Mouse (Mus musculus): ENCODE data around the gene 4921504E06Rik. TPM values are rescaled to one million over a fixed set of nuclear protein-coding genes. Genes with fewer than 3 reads are reported as not detected.

The 4921504E06Rik gene
- polyA plus RNA-seq, 1 experiment from 2014 or later = not detected

- 5% methylated on average over 7 of the region's 7 CpGs for WGBS
- Histone ChIP-seq H3K36me3 (ENCODE audit: control insufficient read depth, insufficient read depth, low read length) (no peaks in the 10 kb centered on the region), H3K27ac (ENCODE audit: low read length) (no peak overlapping the region), H3K9me3 (ENCODE audit: control insufficient read depth, low read length) (no peaks in the 10 kb centered on the region), H3K4me3 (ENCODE audit: low read length) (no peak overlapping the region), H3K9ac (ENCODE audit: low read length) (no peak overlapping the region), H3K4me2 (ENCODE audit: low read depth, low read length) (no peak overlapping the region), H3K27me3 (ENCODE audit: control insufficient read depth, insufficient read depth, low read depth, low read length) (peaks cover 8% of the 10 kb centered on the region), H3K4me1 (replicated peaks; ENCODE audit: control insufficient read depth, insufficient read depth, low read length) (no peaks in the 10 kb centered on the region)
- no peak; the same call in 1 of the 2 replicates for ATAC-seq (ENCODE audit: low read depth)
Measured at GRCm38 (mm10) chr2:19519768-19520167, 33.9 kb downstream of the 4921504E06Rik start.

- no peaks in the 10 kb centered on the region for H3K4me1 ChIP-seq (replicated peaks; ENCODE audit: control insufficient read depth, insufficient read depth, low read length)
- H3K27me3 ChIP-seq (ENCODE audit: control insufficient read depth, insufficient read depth, low read depth, low read length) = peaks cover 8% of the 10 kb centered on the region
- H3K9me3 ChIP-seq (ENCODE audit: control insufficient read depth, low read length) = no peaks in the 10 kb centered on the region
- no peak overlapping the region for H3K9ac ChIP-seq (ENCODE audit: low read length)
- WGBS = 41% methylated on average over 13 of the region's 13 CpGs
- no peak overlapping the region for H3K27ac ChIP-seq (ENCODE audit: low read length)
- H3K36me3 ChIP-seq (ENCODE audit: control insufficient read depth, insufficient read depth, low read length) = no peaks in the 10 kb centered on the region
- no peak overlapping the region for H3K4me2 ChIP-seq (ENCODE audit: low read depth, low read length)
- no peak overlapping the region for H3K4me3 ChIP-seq (ENCODE audit: low read length)
- no peak for ATAC-seq (ENCODE audit: low read depth)
Measured at GRCm38 (mm10) chr2:19517952-19518351, 35.8 kb downstream of the 4921504E06Rik start.

- Histone ChIP-seq H3K36me3 (ENCODE audit: control insufficient read depth, insufficient read depth, low read length) (no peaks in the 10 kb centered on the region), H3K4me1 (replicated peaks; ENCODE audit: control insufficient read depth, insufficient read depth, low read length) (no peaks in the 10 kb centered on the region), H3K27ac (ENCODE audit: low read length) (no peak overlapping the region), H3K4me3 (ENCODE audit: low read length) (no peak overlapping the region), H3K4me2 (ENCODE audit: low read depth, low read length) (no peak overlapping the region), H3K9ac (ENCODE audit: low read length) (no peak overlapping the region), H3K9me3 (ENCODE audit: control insufficient read depth, low read length) (no peaks in the 10 kb centered on the region), H3K27me3 (ENCODE audit: control insufficient read depth, insufficient read depth, low read depth, low read length) (no peaks in the 10 kb centered on the region)
- 55% methylated on average over 5 of the region's 5 CpGs for WGBS
- ATAC-seq (ENCODE audit: low read depth) = no peak
Measured at GRCm38 (mm10) chr2:19512381-19512780, 41.3 kb downstream of the 4921504E06Rik start.

GRCm38 (mm10) chr2:19511032-19511431, 42.7 kb downstream of the 4921504E06Rik start:
- no peaks in the 10 kb centered on the region for H3K27me3 ChIP-seq (ENCODE audit: control insufficient read depth, insufficient read depth, low read depth, low read length)
- H3K9ac ChIP-seq (ENCODE audit: low read length) = no peak overlapping the region
- 47% methylated on average over 5 of the region's 5 CpGs for WGBS
- no peak overlapping the region for H3K4me2 ChIP-seq (ENCODE audit: low read depth, low read length)
- H3K9me3 ChIP-seq (ENCODE audit: control insufficient read depth, low read length) = no peaks in the 10 kb centered on the region
- no peaks in the 10 kb centered on the region for H3K36me3 ChIP-seq (ENCODE audit: control insufficient read depth, insufficient read depth, low read length)
- H3K27ac ChIP-seq (ENCODE audit: low read length) = no peak overlapping the region
- no peaks in the 10 kb centered on the region for H3K4me1 ChIP-seq (replicated peaks; ENCODE audit: control insufficient read depth, insufficient read depth, low read length)
- no peak for ATAC-seq (ENCODE audit: low read depth)
- H3K4me3 ChIP-seq (ENCODE audit: low read length) = no peak overlapping the region

GRCm38 (mm10) chr2:19505744-19506143, 48.0 kb downstream of the 4921504E06Rik start:
- no peak overlapping the region for H3K4me3 ChIP-seq (ENCODE audit: low read length)
- H3K27ac ChIP-seq (ENCODE audit: low read length) = no peak overlapping the region
- no peaks in the 10 kb centered on the region for H3K36me3 ChIP-seq (ENCODE audit: control insufficient read depth, insufficient read depth, low read length)
- no peak for ATAC-seq (ENCODE audit: low read depth)
- H3K4me1 ChIP-seq (replicated peaks; ENCODE audit: control insufficient read depth, insufficient read depth, low read length) = no peaks in the 10 kb centered on the region
- H3K27me3 ChIP-seq (ENCODE audit: control insufficient read depth, insufficient read depth, low read depth, low read length) = no peaks in the 10 kb centered on the region
- no peak overlapping the region for H3K4me2 ChIP-seq (ENCODE audit: low read depth, low read length)
- no peaks in the 10 kb centered on the region for H3K9me3 ChIP-seq (ENCODE audit: control insufficient read depth, low read length)
- H3K9ac ChIP-seq (ENCODE audit: low read length) = no peak overlapping the region
- 89% methylated on average over 1 of the region's 1 CpGs for WGBS

GRCm38 (mm10) chr2:19490262-19490661, 63.5 kb downstream of the 4921504E06Rik start:
- no peak for ATAC-seq (ENCODE audit: low read depth)
- Histone ChIP-seq H3K9me3 (ENCODE audit: control insufficient read depth, low read length) (no peaks in the 10 kb centered on the region), H3K4me3 (ENCODE audit: low read length) (no peak overlapping the region), H3K36me3 (ENCODE audit: control insufficient read depth, insufficient read depth, low read length) (no peaks in the 10 kb centered on the region), H3K27me3 (ENCODE audit: control insufficient read depth, insufficient read depth, low read depth, low read length) (no peaks in the 10 kb centered on the region), H3K27ac (ENCODE audit: low read length) (no peak overlapping the region), H3K4me1 (replicated peaks; ENCODE audit: control insufficient read depth, insufficient read depth, low read length) (no peaks in the 10 kb centered on the region), H3K9ac (ENCODE audit: low read length) (no peak overlapping the region), H3K4me2 (ENCODE audit: low read depth, low read length) (no peak overlapping the region)
- WGBS = 52% methylated on average over 3 of the region's 3 CpGs

GRCm38 (mm10) chr2:19461940-19462339, 91.8 kb downstream of the 4921504E06Rik start:
- H3K4me1 ChIP-seq (replicated peaks; ENCODE audit: control insufficient read depth, insufficient read depth, low read length) = no peaks in the 10 kb centered on the region
- H3K27ac ChIP-seq (ENCODE audit: low read length) = no peak overlapping the region
- H3K9me3 ChIP-seq (ENCODE audit: control insufficient read depth, low read length) = no peaks in the 10 kb centered on the region
- no peak overlapping the region for H3K9ac ChIP-seq (ENCODE audit: low read length)
- H3K36me3 ChIP-seq (ENCODE audit: control insufficient read depth, insufficient read depth, low read length) = no peaks in the 10 kb centered on the region
- H3K4me2 ChIP-seq (ENCODE audit: low read depth, low read length) = no peak overlapping the region
- no peak for ATAC-seq (ENCODE audit: low read depth)
- peaks cover 11% of the 10 kb centered on the region for H3K27me3 ChIP-seq (ENCODE audit: control insufficient read depth, insufficient read depth, low read depth, low read length)
- H3K4me3 ChIP-seq (ENCODE audit: low read length) = no peak overlapping the region
- 37% methylated on average over 2 of the region's 2 CpGs for WGBS

- Histone ChIP-seq H3K4me2 (ENCODE audit: low read depth, low read length) (no peak overlapping the region), H3K9ac (ENCODE audit: low read length) (no peak overlapping the region), H3K4me3 (ENCODE audit: low read length) (no peak overlapping the region), H3K4me1 (replicated peaks; ENCODE audit: control insufficient read depth, insufficient read depth, low read length) (no peaks in the 10 kb centered on the region), H3K36me3 (ENCODE audit: control insufficient read depth, insufficient read depth, low read length) (no peaks in the 10 kb centered on the region), H3K27ac (ENCODE audit: low read length) (no peak overlapping the region), H3K27me3 (ENCODE audit: control insufficient read depth, insufficient read depth, low read depth, low read length) (peaks cover 39% of the 10 kb centered on the region), H3K9me3 (ENCODE audit: control insufficient read depth, low read length) (no peaks in the 10 kb centered on the region)
- 47% methylated on average over 2 of the region's 2 CpGs for WGBS
- ATAC-seq (ENCODE audit: low read depth) = no peak
Measured at GRCm38 (mm10) chr2:19458785-19459184, 94.9 kb downstream of the 4921504E06Rik start.

- Histone ChIP-seq H3K27me3 (ENCODE audit: control insufficient read depth, insufficient read depth, low read depth, low read length) (peaks cover 68% of the 10 kb centered on the region), H3K4me1 (replicated peaks; ENCODE audit: control insufficient read depth, insufficient read depth, low read length) (no peaks in the 10 kb centered on the region), H3K4me3 (ENCODE audit: low read length) (no peak overlapping the region), H3K27ac (ENCODE audit: low read length) (no peak overlapping the region), H3K4me2 (ENCODE audit: low read depth, low read length) (no peak overlapping the region), H3K36me3 (ENCODE audit: control insufficient read depth, insufficient read depth, low read length) (no peaks in the 10 kb centered on the region), H3K9ac (ENCODE audit: low read length) (no peak overlapping the region), H3K9me3 (ENCODE audit: control insufficient read depth, low read length) (no peaks in the 10 kb centered on the region)
- 22% methylated on average over 10 of the region's 10 CpGs for WGBS
- no peak for ATAC-seq (ENCODE audit: low read depth)
Measured at GRCm38 (mm10) chr2:19455857-19456482, 97.7 kb downstream of the 4921504E06Rik start.

- no peaks in the 10 kb centered on the region for H3K36me3 ChIP-seq (ENCODE audit: control insufficient read depth, insufficient read depth, low read length)
- H3K27ac ChIP-seq (ENCODE audit: low read length) = no peak overlapping the region
- WGBS = 5% methylated on average over 5 of the region's 5 CpGs
- no peaks in the 10 kb centered on the region for H3K9me3 ChIP-seq (ENCODE audit: control insufficient read depth, low read length)
- ATAC-seq (ENCODE audit: low read depth) = no peak
- no peak overlapping the region for H3K4me3 ChIP-seq (ENCODE audit: low read length)
- no peak overlapping the region for H3K9ac ChIP-seq (ENCODE audit: low read length)
- H3K27me3 ChIP-seq (ENCODE audit: control insufficient read depth, insufficient read depth, low read depth, low read length) = peaks cover 75% of the 10 kb centered on the region
- H3K4me2 ChIP-seq (ENCODE audit: low read depth, low read length) = no peak overlapping the region
- no peaks in the 10 kb centered on the region for H3K4me1 ChIP-seq (replicated peaks; ENCODE audit: control insufficient read depth, insufficient read depth, low read length)
Measured at GRCm38 (mm10) chr2:19455228-19455627, 98.5 kb downstream of the 4921504E06Rik start.
